In genomic region chr15:26327157-26327556, GRCm38 (mm10) we compare ENCODE assay signal across 12 mouse cellular contexts. TPM values are rescaled to one million over a fixed set of nuclear protein-coding genes. Genes with fewer than 3 reads are reported as not detected.
DNase-seq lines count a peak whose midpoint lies in the region; ATAC-seq and TF ChIP-seq lines count a peak whose summit lies in the region.
"Had no signal": no experiment of that assay in that cellular context is flagged by ENCODE, and none has a peak within 500 bp of the region (broad histone marks: within the 10 kb centered on the region; RNA-seq: fewer than 3 reads in every experiment).

No protein-coding gene starts in this region.

- in situ Hi-C loops in ES-E14 (cut with MboI; ENCODE audit: low sequenced_read_pairs in 2 of 2, unreplicated experiment in 2 of 2), result loop anchor here in 1 of 2 experiments (10.0 kb wide), 1 partner anchor 322 kb away; no protein-coding TSS in a partner anchor

- H3K4me2 ChIP-seq in kidney, embryonic 16.5 days (replicated peaks; ENCODE audit: low read depth, low read length), result no peak overlapping the region
- H3K4me2 ChIP-seq: heart, embryonic 13.5 days; liver, embryonic 15.5 days had no signal

- peak; percentile 38 for TF ChIP-seq CTCF in C2C12 (IDR thresholded peaks at IDR 0.05; ENCODE audit: control insufficient read depth, insufficient read depth, insufficient read length)

- no peaks in the 10 kb centered on the region for H3K4me1 ChIP-seq in kidney, embryonic 16.5 days (ENCODE audit: insufficient read depth, low read length)
- no peaks in the 10 kb centered on the region for H3K4me1 ChIP-seq in ES-E14 (ENCODE audit: control insufficient read depth in 2 of 2, insufficient read depth in 2 of 2, low read length in 2 of 2, poor library complexity in 1 of 2)
- H3K4me1 ChIP-seq in embryonic facial prominence, embryonic 10.5 days, result no peaks in the 10 kb centered on the region
- H3K4me1 ChIP-seq: heart, embryonic 13.5 days; liver, embryonic 15.5 days had no signal

- no peaks in the 10 kb centered on the region for H3K36me3 ChIP-seq in kidney, embryonic 16.5 days (ENCODE audit: insufficient read depth, low read length)
- H3K36me3 ChIP-seq in C2C12 (ENCODE audit: control insufficient read depth, insufficient read depth), result no peaks in the 10 kb centered on the region
- no peaks in the 10 kb centered on the region for H3K36me3 ChIP-seq in ES-E14 (ENCODE audit: control insufficient read depth, insufficient read depth, low read length, poor library complexity, severe bottlenecking)
- no peaks in the 10 kb centered on the region for H3K36me3 ChIP-seq in embryonic facial prominence, embryonic 10.5 days (replicated peaks)
- H3K36me3 ChIP-seq: heart, embryonic 13.5 days; liver, embryonic 15.5 days had no signal

- no peaks in the 10 kb centered on the region for H3K27me3 ChIP-seq in kidney, embryonic 16.5 days (ENCODE audit: insufficient read depth, low read length)
- H3K27me3 ChIP-seq in C2C12 (ENCODE audit: control insufficient read depth, insufficient read depth, insufficient read length), result no peaks in the 10 kb centered on the region
- H3K27me3 ChIP-seq in embryonic facial prominence, embryonic 10.5 days (replicated peaks; ENCODE audit: low read depth, poor library complexity, severe bottlenecking), result no peaks in the 10 kb centered on the region
- H3K27me3 ChIP-seq: liver, embryonic 15.5 days had no signal

- peak; percentile 32 for DNase-seq in kidney, adult 9 months
- peak; percentile 4 for DNase-seq in ES-E14 (ENCODE audit: low read depth, low spot score)
- peak; percentile 12 for DNase-seq in embryonic facial prominence, embryonic 10.5 days (ENCODE audit: low spot score)
- DNase-seq in urinary bladder, postnatal 4 days (ENCODE audit: low spot score in 2 of 2), result no peak
- no peak for DNase-seq in ovary, postnatal 14 days (ENCODE audit: low spot score)
- no peak for DNase-seq in T-cell, adult 2 months (ENCODE audit: low spot score)
- DNase-seq: cerebellum, adult 11-12 months; thymus, postnatal 4 days had no signal

- H3K4me3 ChIP-seq in kidney, embryonic 16.5 days (ENCODE audit: low read length), result no peak overlapping the region
- H3K4me3 ChIP-seq in C2C12 (ENCODE audit: insufficient read depth, poor library complexity, severe bottlenecking) (no peak overlapping the region), ES-E14 (ENCODE audit: insufficient read depth in 1 of 2, low read depth in 1 of 2, low read length in 2 of 2, poor library complexity in 1 of 2, severe bottlenecking in 1 of 2) (no peak overlapping the region)
- H3K4me3 ChIP-seq in embryonic facial prominence, embryonic 10.5 days, result no peak overlapping the region
- H3K4me3 ChIP-seq: heart, embryonic 13.5 days; liver, embryonic 15.5 days had no signal

- H3K27ac ChIP-seq in kidney, embryonic 16.5 days (ENCODE audit: low read length), result no peak overlapping the region
- no peak overlapping the region for H3K27ac ChIP-seq in ES-E14 (ENCODE audit: insufficient read depth, low read depth, low read length, poor library complexity, severe bottlenecking)
- H3K27ac ChIP-seq in embryonic facial prominence, embryonic 10.5 days (replicated peaks), result no peak overlapping the region
- H3K27ac ChIP-seq: heart, embryonic 13.5 days; liver, embryonic 15.5 days had no signal

- H3K79me2 ChIP-seq in C2C12 (ENCODE audit: control insufficient read depth, insufficient read depth), result no peaks in the 10 kb centered on the region

- 69% methylated on average over 1 of the region's 1 CpGs for WGBS in kidney, embryonic 16.5 days
- WGBS in embryonic facial prominence, embryonic 10.5 days, result 81% methylated on average over 1 of the region's 1 CpGs

- no peaks in the 10 kb centered on the region for H3K79me3 ChIP-seq in C2C12 (ENCODE audit: low read depth)

- ATAC-seq in kidney, embryonic 16.5 days (ENCODE audit: low FRiP score, low TSS enrichment), result no peak

- no peak overlapping the region for H3K9ac ChIP-seq in kidney, embryonic 16.5 days (replicated peaks; ENCODE audit: low read length)
- H3K9ac ChIP-seq in ES-E14 (ENCODE audit: insufficient read depth, low read depth, low read length, poor library complexity, severe bottlenecking), result no peak overlapping the region
- H3K9ac ChIP-seq: heart, embryonic 13.5 days; liver, embryonic 15.5 days had no signal

- no peak overlapping the region for H3ac ChIP-seq in C2C12 (ENCODE audit: control insufficient read depth, insufficient read length, low read depth)

- H3K9me3 ChIP-seq in kidney, embryonic 16.5 days (ENCODE audit: low read length), result no peaks in the 10 kb centered on the region
- H3K9me3 ChIP-seq in ES-E14 (ENCODE audit: control insufficient read depth, insufficient read depth, low read depth, low read length), result no peaks in the 10 kb centered on the region
- H3K9me3 ChIP-seq in embryonic facial prominence, embryonic 10.5 days, result no peaks in the 10 kb centered on the region
- H3K9me3 ChIP-seq: heart, embryonic 13.5 days; liver, embryonic 15.5 days had no signal

TF ChIP-seq in C2C12, 6 proteins besides CTCF, POLR2A, EP300 and RAD21:
- no peak for TF ChIP-seq CEBPB (IDR thresholded peaks at IDR 0.05; ENCODE audit: low read depth)
- no peak for TF ChIP-seq FOSL1 (IDR thresholded peaks at IDR 0.05; ENCODE audit: insufficient read depth, low read length, poor library complexity, severe bottlenecking)
- TF ChIP-seq MYOD1 (IDR thresholded peaks at IDR 0.05; ENCODE audit: control insufficient read depth, insufficient read length, low read depth), result no peak
- no peak for TF ChIP-seq USF1 (IDR thresholded peaks at IDR 0.05; ENCODE audit: low read depth)
- no peak for TF ChIP-seq MAX (IDR thresholded peaks at IDR 0.05)
- TF ChIP-seq MYOG (IDR thresholded peaks at IDR 0.05; ENCODE audit: control insufficient read depth, extremely low read depth, insufficient read length), result no peak

TF ChIP-seq in ES-E14, 5 proteins besides CTCF, POLR2A, EP300 and RAD21:
- TF ChIP-seq ZC3H11A (IDR thresholded peaks at IDR 0.05; ENCODE audit: borderline replicate concordance, low read depth, low read length), result peak; percentile 36; the same call in 1 of the 2 replicates
- TF ChIP-seq CHD2 (IDR thresholded peaks at IDR 0.05; ENCODE audit: low read depth, low read length), result no peak
- TF ChIP-seq HCFC1 (IDR thresholded peaks at IDR 0.05; ENCODE audit: borderline replicate concordance, insufficient read depth, low read length), result no peak
- TF ChIP-seq MAFK (IDR thresholded peaks at IDR 0.05; ENCODE audit: insufficient read depth, low read depth, low read length), result no peak
- TF ChIP-seq ZNF384 (IDR thresholded peaks at IDR 0.05; ENCODE audit: low read depth, low read length), result no peak

RNA-seq across cellular contexts. Expression of gene March11, which starts 18.3 kb away (rescaled TPM):
- polyA plus RNA-seq in kidney, embryonic 16.5 days (2015; fragmentation: Nextera tagmentation; extraction: Ambion mirVana), result 0.25 and 0.57 TPM in 2 replicates
- polyA plus RNA-seq in C2C12 (2012; fragmentation: generic; extraction: Trizol), result 26.1 TPM
- total RNA-seq in ES-E14 (2012; rRNA removed), result 0.98 and 1.2 TPM in 2 replicates
- polyA plus RNA-seq in embryonic facial prominence, embryonic 10.5 days (2016; fragmentation: Nextera tagmentation; extraction: Ambion mirVana), result 0.51 and 0.69 TPM in 2 replicates
- polyA plus RNA-seq: liver, embryonic 15.5 days had no signal

Comparison
In these comparisons a context has a peak if more than half of its experiments do, and no peak if none do; other contexts are left out.
1. DNase-seq: peak in kidney, adult 9 months (single experiment), ES-E14 (single experiment) and embryonic facial prominence, embryonic 10.5 days (single experiment); none in urinary bladder, postnatal 4 days (0 of 2), ovary, postnatal 14 days (single experiment) and T-cell, adult 2 months (single experiment).
2. RNA of gene March11, which starts 18.3 kb away (polyA plus RNA-seq): 26.1 TPM in C2C12 (single experiment); 0.51 to 0.69 TPM in embryonic facial prominence, embryonic 10.5 days and 0.25 to 0.57 TPM in kidney, embryonic 16.5 days; every median in the first group is over 10 times any median in the second.